9 mouse cellular contexts compared by ENCODE assay signal in the genomic region with DNA sequence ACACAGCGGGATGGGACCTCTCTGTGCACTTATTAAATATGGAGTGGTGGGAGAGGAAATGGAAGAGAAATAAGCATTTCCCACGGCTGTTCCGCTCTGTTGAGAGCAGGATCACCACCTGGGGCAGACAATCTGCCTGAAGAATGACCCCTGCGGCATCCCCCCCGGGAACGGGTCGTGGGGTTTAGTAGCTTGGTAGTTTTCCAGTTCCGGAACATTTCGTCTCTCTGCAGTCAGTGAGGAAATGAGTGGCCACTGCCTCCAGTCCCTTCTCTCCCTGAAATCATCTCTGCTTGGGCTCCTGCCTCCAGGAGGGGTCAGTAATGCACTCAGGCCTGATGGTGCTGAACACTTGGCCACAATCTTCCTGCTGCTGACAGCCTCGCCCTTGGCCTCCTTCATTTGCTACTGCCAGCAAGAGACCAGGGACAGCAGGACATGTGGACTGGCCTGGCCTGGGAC. TPM values are rescaled to one million over a fixed set of nuclear protein-coding genes. Genes with fewer than 3 reads are reported as not detected.
DNase-seq lines count a peak whose midpoint lies in the region; ATAC-seq and TF ChIP-seq lines count a peak whose summit lies in the region.
"Had no signal": no experiment of that assay in that cellular context is flagged by ENCODE, and none has a peak within 500 bp of the region (broad histone marks: within the 10 kb centered on the region; RNA-seq: fewer than 3 reads in every experiment).

No protein-coding gene starts in this region.

- no peak for TF ChIP-seq POLR2A in embryonic fibroblast, embryonic 13.5 days (IDR thresholded peaks at IDR 0.05; ENCODE audit: low read depth, low read length)

- no peak overlapping the region for H3K4me3 ChIP-seq in liver, embryonic 14.5 days (ENCODE audit: insufficient read depth in 1 of 2, low read depth in 2 of 2, low read length in 2 of 2)
- H3K4me3 ChIP-seq in liver, embryonic 11.5 days (ENCODE audit: low read depth, low read length): no peak overlapping the region
- no peak overlapping the region for H3K4me3 ChIP-seq in embryonic fibroblast, embryonic 13.5 days (ENCODE audit: insufficient read depth, low read length)
- no peak overlapping the region for H3K4me3 ChIP-seq in limb, embryonic 11.5 days (ENCODE audit: low read depth, low read length)
- H3K4me3 ChIP-seq: midbrain, embryonic 12.5 days had no signal

- no peak overlapping the region for H3K4me2 ChIP-seq in liver, embryonic 14.5 days (ENCODE audit: low read depth)
- no peak overlapping the region for H3K4me2 ChIP-seq in liver, embryonic 11.5 days
- no peak overlapping the region for H3K4me2 ChIP-seq in limb, embryonic 11.5 days (ENCODE audit: low read depth, severe bottlenecking)
- H3K4me2 ChIP-seq: midbrain, embryonic 12.5 days had no signal

- H3K4me1 ChIP-seq in liver, embryonic 14.5 days (replicated peaks; ENCODE audit: control insufficient read depth in 2 of 2, insufficient read depth in 2 of 2, low read length in 1 of 2): no peaks in the 10 kb centered on the region; a peak in 1 of 4 replicates
- no peaks in the 10 kb centered on the region for H3K4me1 ChIP-seq in liver, embryonic 11.5 days (replicated peaks; ENCODE audit: control insufficient read depth, insufficient read depth, low read length)
- 0 out of 2 replicates have a peak, but pooled peaks cover 5% of the 10 kb centered on the region for H3K4me1 ChIP-seq in embryonic fibroblast, embryonic 13.5 days (ENCODE audit: control insufficient read depth, insufficient read depth, low read length)
- H3K4me1 ChIP-seq in limb, embryonic 11.5 days (ENCODE audit: control insufficient read depth, insufficient read depth, low read length): peaks cover 18% of the 10 kb centered on the region

- no peaks in the 10 kb centered on the region for H3K9me3 ChIP-seq in liver, embryonic 14.5 days (ENCODE audit: control insufficient read depth, low read length)
- H3K9me3 ChIP-seq in liver, embryonic 11.5 days (ENCODE audit: control insufficient read depth, low read length): no peaks in the 10 kb centered on the region
- no peaks in the 10 kb centered on the region for H3K9me3 ChIP-seq in limb, embryonic 11.5 days (ENCODE audit: control insufficient read depth, low read length)
- H3K9me3 ChIP-seq: midbrain, embryonic 12.5 days had no signal

- no peaks in the 10 kb centered on the region for H3K36me3 ChIP-seq in liver, embryonic 14.5 days (replicated peaks; ENCODE audit: control insufficient read depth, insufficient read depth, low read depth)
- H3K36me3 ChIP-seq in liver, embryonic 11.5 days (ENCODE audit: control insufficient read depth, insufficient read depth, low read length): no peaks in the 10 kb centered on the region
- H3K36me3 ChIP-seq in limb, embryonic 11.5 days (ENCODE audit: control insufficient read depth, insufficient read depth, low read length): no peaks in the 10 kb centered on the region
- H3K36me3 ChIP-seq: midbrain, embryonic 12.5 days had no signal

- 49% methylated on average over 10 of the region's 10 CpGs for WGBS in liver, embryonic 14.5 days (ENCODE audit: insufficient replicate concordance)
- WGBS in liver, embryonic 11.5 days: 75% methylated on average over 10 of the region's 10 CpGs
- 58% methylated on average over 10 of the region's 10 CpGs for WGBS in limb, embryonic 11.5 days

- peak; percentile 45 to 86 for DNase-seq in adrenal gland, adult (ENCODE audit: inconsistent age in 2 of 2, low spot score in 1 of 2)
- DNase-seq in adrenal gland, postnatal 4 days (ENCODE audit: low spot score in 2 of 2): no peak
- no peak for DNase-seq in liver, embryonic 14.5 days (ENCODE audit: low read depth in 3 of 3, low spot score in 3 of 3)
- no peak for DNase-seq in liver, embryonic 11.5 days (ENCODE audit: low spot score)
- DNase-seq in limb, embryonic 11.5 days (ENCODE audit: low spot score): peak; percentile 42
- DNase-seq in spleen, adult 12 weeks (ENCODE audit: low spot score): no peak

- peaks cover 11% of the 10 kb centered on the region for H3K27me3 ChIP-seq in liver, embryonic 14.5 days (ENCODE audit: control insufficient read depth, insufficient read depth, low read length)
- peaks cover 15% of the 10 kb centered on the region for H3K27me3 ChIP-seq in liver, embryonic 11.5 days (replicated peaks; ENCODE audit: control insufficient read depth, insufficient read depth, low read length)
- H3K27me3 ChIP-seq in limb, embryonic 11.5 days (ENCODE audit: control insufficient read depth, insufficient read depth, low read length): peaks cover 10% of the 10 kb centered on the region

- peak; percentile 12; the same call in 1 of the 2 replicates for TF ChIP-seq CTCF in liver, embryonic 14.5 days (IDR thresholded peaks at IDR 0.05; ENCODE audit: low read depth)
- peak; percentile 22; the same call in 1 of the 2 replicates for TF ChIP-seq CTCF in embryonic fibroblast, embryonic 13.5 days (IDR thresholded peaks at IDR 0.05; ENCODE audit: borderline replicate concordance, insufficient read depth, low read length)

- TF ChIP-seq EP300 in liver, embryonic 14.5 days (IDR thresholded peaks at IDR 0.05; ENCODE audit: low read depth): no peak

- H3K9ac ChIP-seq in liver, embryonic 14.5 days (replicated peaks): no peak overlapping the region
- H3K9ac ChIP-seq in liver, embryonic 11.5 days (ENCODE audit: low read depth, low read length): no peak overlapping the region
- no peak overlapping the region for H3K9ac ChIP-seq in limb, embryonic 11.5 days (ENCODE audit: low read length)
- H3K9ac ChIP-seq: midbrain, embryonic 12.5 days had no signal

- no peak overlapping the region for H3K27ac ChIP-seq in liver, embryonic 14.5 days
- no peak overlapping the region for H3K27ac ChIP-seq in liver, embryonic 11.5 days (ENCODE audit: low read depth, low read length)
- no peak overlapping the region for H3K27ac ChIP-seq in embryonic fibroblast, embryonic 13.5 days (ENCODE audit: insufficient read depth, low read length)
- H3K27ac ChIP-seq in limb, embryonic 11.5 days (replicated peaks; ENCODE audit: low read depth, low read length): no peak overlapping the region
- H3K27ac ChIP-seq: midbrain, embryonic 12.5 days had no signal

- no peak for ATAC-seq in liver, embryonic 14.5 days (ENCODE audit: insufficient read depth)
- no peak for ATAC-seq in liver, embryonic 11.5 days (replicated peaks; ENCODE audit: low FRiP score)
- no peak for ATAC-seq in limb, embryonic 11.5 days (ENCODE audit: insufficient number of reproducible peaks, low FRiP score, low TSS enrichment, low read depth)
- no peak for ATAC-seq in megakaryocyte-erythroid progenitor cell, adult 5-6 weeks (replicated peaks; ENCODE audit: low FRiP score, low TSS enrichment, poor library complexity, severe bottlenecking)

RNA-seq across cellular contexts. Expression of a gene that starts 4.9 kb away (rescaled TPM):
- total RNA-seq in adrenal gland, postnatal 4 days (2021): 10 to 100 TPM; 53.4 to 66.5 TPM
- 0.01 and 0.02 TPM in 2 replicates for polyA plus RNA-seq in liver, embryonic 14.5 days (2012; rRNA removed)
- not detected in 2 replicates for polyA plus RNA-seq in liver, embryonic 14.5 days (2014; fragmentation: Nextera tagmentation; extraction: Ambion mirVana)
- 0.04 TPM in 1 of 2 replicates, not detected in the other for polyA plus RNA-seq in liver, embryonic 11.5 days (2014; fragmentation: Nextera tagmentation; extraction: Ambion mirVana)
- polyA plus RNA-seq in embryonic fibroblast, embryonic 13.5 days (2011; ENCODE audit: insufficient read length, low read depth, missing spikeins): not detected in 2 replicates
- polyA plus RNA-seq in limb, embryonic 11.5 days (2014; fragmentation: Nextera tagmentation; extraction: Ambion mirVana): 0.17 and 0.21 TPM in 2 replicates
- total RNA-seq in megakaryocyte-erythroid progenitor cell, adult 5-6 weeks (2014; fragmentation: Nextera tagmentation): not detected in 2 replicates
- total RNA-seq in megakaryocyte-erythroid progenitor cell, adult 5-6 weeks (2017): 0.15 TPM in 1 of 2 replicates, not detected in the other

RNA-seq across cellular contexts. Expression of a gene that starts 35.3 kb away (rescaled TPM):
- 1 to 10 TPM; 2.8 to 7.4 TPM for total RNA-seq in adrenal gland, postnatal 4 days (2021)
- not detected in 2 replicates for polyA plus RNA-seq in liver, embryonic 14.5 days (2012; rRNA removed)
- polyA plus RNA-seq in liver, embryonic 14.5 days (2014; fragmentation: Nextera tagmentation; extraction: Ambion mirVana): not detected in 2 replicates
- polyA plus RNA-seq in liver, embryonic 11.5 days (2014; fragmentation: Nextera tagmentation; extraction: Ambion mirVana): 0.52 TPM in 1 of 2 replicates, not detected in the other
- 1.2 and 1.3 TPM in 2 replicates for polyA plus RNA-seq in embryonic fibroblast, embryonic 13.5 days (2011; ENCODE audit: insufficient read length, low read depth, missing spikeins)
- 0.13 and 0.38 TPM in 2 replicates for polyA plus RNA-seq in limb, embryonic 11.5 days (2014; fragmentation: Nextera tagmentation; extraction: Ambion mirVana)
- total RNA-seq in megakaryocyte-erythroid progenitor cell, adult 5-6 weeks (2014; fragmentation: Nextera tagmentation): not detected in 2 replicates
- not detected in 2 replicates for total RNA-seq in megakaryocyte-erythroid progenitor cell, adult 5-6 weeks (2017)
- polyA plus RNA-seq: midbrain, embryonic 12.5 days had no signal

Comparison
In these comparisons a context has a peak if more than half of its experiments do, and no peak if none do; other contexts are left out.
1. DNase-seq: peak in adrenal gland, adult (2 of 2) and limb, embryonic 11.5 days (single experiment); none in adrenal gland, postnatal 4 days (0 of 2), liver, embryonic 14.5 days (0 of 3), liver, embryonic 11.5 days (single experiment) and spleen, adult 12 weeks (single experiment).